Comparison of ENCODE assay signal across 9 mouse cellular contexts in the genomic region with DNA sequence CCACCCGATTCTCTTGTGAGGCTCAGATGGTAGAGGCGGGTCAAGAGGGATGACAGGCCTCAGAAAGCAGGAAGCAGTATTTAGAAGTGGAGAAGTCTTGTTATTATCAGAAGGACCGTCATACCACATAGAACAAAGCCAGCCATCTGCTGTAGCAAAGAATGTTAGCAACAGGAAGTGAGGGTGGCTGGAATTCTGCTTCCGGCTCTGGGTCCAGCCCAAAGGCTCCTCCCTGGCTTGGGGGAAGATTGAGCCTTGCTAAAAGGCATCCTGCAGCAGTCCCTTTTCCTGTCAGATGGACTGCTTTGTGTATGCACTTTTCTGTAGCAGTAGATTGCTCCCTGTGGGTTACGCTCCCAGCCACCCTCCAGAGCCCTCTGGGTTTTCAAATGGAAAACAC.
DNase-seq lines count a peak whose midpoint lies in the region; ATAC-seq and TF ChIP-seq lines count a peak whose summit lies in the region.
"Had no signal": no experiment of that assay in that cellular context is flagged by ENCODE, and none has a peak within 500 bp of the region (broad histone marks: within the 10 kb centered on the region; RNA-seq: fewer than 3 reads in every experiment).

No protein-coding gene starts in this region.

- H3K9ac ChIP-seq in embryonic facial prominence, embryonic 14.5 days (ENCODE audit: low read depth, low read length), result no peak overlapping the region
- H3K9ac ChIP-seq in kidney, embryonic 14.5 days (ENCODE audit: low read depth, low read length), result no peak overlapping the region
- no peak overlapping the region for H3K9ac ChIP-seq in lung, postnatal 0 days (replicated peaks; ENCODE audit: low read depth)
- H3K9ac ChIP-seq in hindbrain, embryonic 16.5 days (ENCODE audit: low read depth, low read length), result no peak overlapping the region

- peak; percentile 24 for DNase-seq in embryo, embryonic 10 days (ENCODE audit: low spot score)
- no peak for DNase-seq in embryo, embryonic 9.5 days (ENCODE audit: extremely low spot score)
- DNase-seq in embryonic facial prominence, embryonic 14.5 days (ENCODE audit: low spot score), result peak; percentile 45
- DNase-seq in lung, postnatal 0 days (ENCODE audit: low spot score), result peak; percentile 79
- no peak for DNase-seq in hindbrain, embryonic 10.5 days (ENCODE audit: low spot score)
- DNase-seq in right cerebral cortex, postnatal 14 days, result no peak

- H3K4me3 ChIP-seq in embryonic facial prominence, embryonic 14.5 days (ENCODE audit: low read depth, low read length), result no peak overlapping the region
- no peak overlapping the region for H3K4me3 ChIP-seq in kidney, embryonic 14.5 days (ENCODE audit: low read length)
- H3K4me3 ChIP-seq in lung, postnatal 0 days (ENCODE audit: low read depth, low read length), result no peak overlapping the region
- no peak overlapping the region for H3K4me3 ChIP-seq in hindbrain, embryonic 16.5 days (ENCODE audit: low read length)
- H3K4me3 ChIP-seq in hindbrain, embryonic 10.5 days, result no peak overlapping the region
- H3K4me3 ChIP-seq: myocyte had no signal

- H3K4me2 ChIP-seq in embryonic facial prominence, embryonic 14.5 days (ENCODE audit: low read depth, low read length), result no peak overlapping the region
- H3K4me2 ChIP-seq in kidney, embryonic 14.5 days (replicated peaks; ENCODE audit: low read depth, low read length), result no peak overlapping the region
- H3K4me2 ChIP-seq in lung, postnatal 0 days (replicated peaks; ENCODE audit: low read depth, low read length), result no peak overlapping the region
- no peak overlapping the region for H3K4me2 ChIP-seq in hindbrain, embryonic 16.5 days (ENCODE audit: low read length)

- no peak for TF ChIP-seq CTCF in lung, postnatal 0 days (IDR thresholded peaks at IDR 0.05)

- H3K27me3 ChIP-seq in embryonic facial prominence, embryonic 14.5 days (replicated peaks; ENCODE audit: control insufficient read depth, insufficient read depth, low read length), result no peaks in the 10 kb centered on the region
- H3K27me3 ChIP-seq in kidney, embryonic 14.5 days (ENCODE audit: control insufficient read depth, insufficient read depth, low read length), result no peaks in the 10 kb centered on the region
- no peaks in the 10 kb centered on the region for H3K27me3 ChIP-seq in lung, postnatal 0 days (replicated peaks; ENCODE audit: insufficient read depth, low read length)
- H3K27me3 ChIP-seq in hindbrain, embryonic 16.5 days (replicated peaks; ENCODE audit: control insufficient read depth, insufficient read depth, low read length), result no peaks in the 10 kb centered on the region
- H3K27me3 ChIP-seq in hindbrain, embryonic 10.5 days (ENCODE audit: insufficient read depth, poor library complexity, severe bottlenecking), result no peaks in the 10 kb centered on the region

- ATAC-seq in embryonic facial prominence, embryonic 14.5 days (ENCODE audit: low read depth), result no peak
- no peak for ATAC-seq in kidney, embryonic 14.5 days (ENCODE audit: low FRiP score, low TSS enrichment)
- ATAC-seq in lung, postnatal 0 days, result peak; percentile 95
- no peak for ATAC-seq in hindbrain, embryonic 16.5 days

- no peak overlapping the region; the same call in 1 of the 2 replicates for H3K27ac ChIP-seq in embryonic facial prominence, embryonic 14.5 days (replicated peaks; ENCODE audit: low read depth, low read length)
- H3K27ac ChIP-seq in kidney, embryonic 14.5 days (ENCODE audit: low read depth, low read length), result peak overlapping the region; percentile 32; the same call in 1 of the 2 replicates
- peak overlapping the region; percentile 73 for H3K27ac ChIP-seq in lung, postnatal 0 days (ENCODE audit: low read length)
- H3K27ac ChIP-seq in hindbrain, embryonic 16.5 days (ENCODE audit: low read depth, low read length), result no peak overlapping the region
- no peak overlapping the region for H3K27ac ChIP-seq in hindbrain, embryonic 10.5 days

- H3K36me3 ChIP-seq in embryonic facial prominence, embryonic 14.5 days (ENCODE audit: control insufficient read depth, insufficient read depth, low read length), result no peaks in the 10 kb centered on the region
- H3K36me3 ChIP-seq in kidney, embryonic 14.5 days (ENCODE audit: control insufficient read depth, insufficient read depth, low read length), result no peaks in the 10 kb centered on the region
- H3K36me3 ChIP-seq in lung, postnatal 0 days (ENCODE audit: insufficient read depth, low read length), result no peaks in the 10 kb centered on the region
- no peaks in the 10 kb centered on the region for H3K36me3 ChIP-seq in hindbrain, embryonic 16.5 days (ENCODE audit: control insufficient read depth, insufficient read depth, low read length)
- H3K36me3 ChIP-seq in hindbrain, embryonic 10.5 days, result no peaks in the 10 kb centered on the region

- WGBS in embryonic facial prominence, embryonic 14.5 days, result 78% methylated on average over 4 of the region's 5 CpGs
- WGBS in kidney, embryonic 14.5 days, result 61% methylated on average over 5 of the region's 5 CpGs
- 41% methylated on average over 5 of the region's 5 CpGs for WGBS in lung, postnatal 0 days
- WGBS in hindbrain, embryonic 16.5 days, result 71% methylated on average over 5 of the region's 5 CpGs
- WGBS in hindbrain, embryonic 10.5 days, result 77% methylated on average over 5 of the region's 5 CpGs

- TF ChIP-seq EP300 in lung, postnatal 0 days (IDR thresholded peaks at IDR 0.05), result peak; percentile 91

- no peaks in the 10 kb centered on the region for H3K4me1 ChIP-seq in embryonic facial prominence, embryonic 14.5 days (ENCODE audit: control insufficient read depth, insufficient read depth, low read length)
- H3K4me1 ChIP-seq in kidney, embryonic 14.5 days (ENCODE audit: control insufficient read depth, insufficient read depth, low read length), result no peaks in the 10 kb centered on the region
- H3K4me1 ChIP-seq in lung, postnatal 0 days (ENCODE audit: insufficient read depth, low read depth, low read length), result no peaks in the 10 kb centered on the region
- H3K4me1 ChIP-seq in hindbrain, embryonic 16.5 days (ENCODE audit: control insufficient read depth, insufficient read depth, low read depth, low read length), result no peaks in the 10 kb centered on the region
- H3K4me1 ChIP-seq in hindbrain, embryonic 10.5 days (replicated peaks), result no peaks in the 10 kb centered on the region

- no peaks in the 10 kb centered on the region for H3K9me3 ChIP-seq in embryonic facial prominence, embryonic 14.5 days (ENCODE audit: control insufficient read depth, low read length)
- H3K9me3 ChIP-seq in kidney, embryonic 14.5 days (ENCODE audit: control insufficient read depth, low read length), result no peaks in the 10 kb centered on the region
- no peaks in the 10 kb centered on the region for H3K9me3 ChIP-seq in lung, postnatal 0 days (ENCODE audit: low read length)
- no peaks in the 10 kb centered on the region for H3K9me3 ChIP-seq in hindbrain, embryonic 16.5 days (ENCODE audit: control insufficient read depth, low read length)
- H3K9me3 ChIP-seq in hindbrain, embryonic 10.5 days, result no peaks in the 10 kb centered on the region

Comparison
In these comparisons a context has a peak if more than half of its experiments do, and no peak if none do; other contexts are left out.
1. DNase-seq: peak in embryo, embryonic 10 days (single experiment), embryonic facial prominence, embryonic 14.5 days (single experiment) and lung, postnatal 0 days (single experiment); none in embryo, embryonic 9.5 days (single experiment), hindbrain, embryonic 10.5 days (single experiment) and right cerebral cortex, postnatal 14 days (single experiment).
2. H3K27ac ChIP-seq: peak in kidney, embryonic 14.5 days (single experiment) and lung, postnatal 0 days (single experiment); none in embryonic facial prominence, embryonic 14.5 days (single experiment), hindbrain, embryonic 16.5 days (single experiment) and hindbrain, embryonic 10.5 days (single experiment).